Mouse (Mus musculus): ENCODE results near the gene Mdga1. TPM values are rescaled to one million over a fixed set of nuclear protein-coding genes. Genes with fewer than 3 reads are reported as not detected.

Gene Mdga1
- polyA plus RNA-seq, 1 experiment from 2014 or later = 3.3 TPM

DNA sequence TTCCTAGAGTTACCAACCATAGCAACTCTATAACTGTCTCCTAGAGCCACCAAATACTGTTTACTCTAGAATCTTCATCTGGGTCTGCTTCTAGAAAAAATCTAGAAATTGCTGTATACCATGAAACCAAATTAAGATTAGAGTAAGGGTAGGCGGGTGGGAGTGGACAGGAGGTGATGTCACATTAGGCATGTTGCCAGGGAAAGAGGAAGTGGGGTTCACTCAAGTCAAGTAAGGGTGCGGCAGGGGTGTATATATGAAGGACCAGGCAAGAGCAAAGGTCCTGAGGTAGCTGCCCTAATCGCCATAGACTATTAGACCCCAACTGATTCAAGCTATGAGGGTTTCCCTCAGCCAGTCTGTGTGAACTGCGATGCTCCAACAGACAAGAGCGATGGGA lies 69.6 kb downstream of the Mdga1 start:
- no peak overlapping the region for H3K4me2 ChIP-seq (ENCODE audit: low read depth, low read length)
- no peak overlapping the region for H3K27ac ChIP-seq (ENCODE audit: low read length)
- H3K27me3 ChIP-seq (ENCODE audit: control insufficient read depth, insufficient read depth, low read depth, low read length) = no peaks in the 10 kb centered on the region
- 74% methylated on average over 5 of the region's 5 CpGs for WGBS
- ATAC-seq (ENCODE audit: low read depth) = no peak
- H3K36me3 ChIP-seq (ENCODE audit: control insufficient read depth, insufficient read depth, low read length) = no peaks in the 10 kb centered on the region
- no peaks in the 10 kb centered on the region for H3K9me3 ChIP-seq (ENCODE audit: control insufficient read depth, low read length)
- H3K4me3 ChIP-seq (ENCODE audit: low read length) = no peak overlapping the region
- H3K4me1 ChIP-seq (replicated peaks; ENCODE audit: control insufficient read depth, insufficient read depth, low read length) = peaks cover 3% of the 10 kb centered on the region; the same call in 1 of the 2 replicates
- H3K9ac ChIP-seq (ENCODE audit: low read length) = no peak overlapping the region

DNA sequence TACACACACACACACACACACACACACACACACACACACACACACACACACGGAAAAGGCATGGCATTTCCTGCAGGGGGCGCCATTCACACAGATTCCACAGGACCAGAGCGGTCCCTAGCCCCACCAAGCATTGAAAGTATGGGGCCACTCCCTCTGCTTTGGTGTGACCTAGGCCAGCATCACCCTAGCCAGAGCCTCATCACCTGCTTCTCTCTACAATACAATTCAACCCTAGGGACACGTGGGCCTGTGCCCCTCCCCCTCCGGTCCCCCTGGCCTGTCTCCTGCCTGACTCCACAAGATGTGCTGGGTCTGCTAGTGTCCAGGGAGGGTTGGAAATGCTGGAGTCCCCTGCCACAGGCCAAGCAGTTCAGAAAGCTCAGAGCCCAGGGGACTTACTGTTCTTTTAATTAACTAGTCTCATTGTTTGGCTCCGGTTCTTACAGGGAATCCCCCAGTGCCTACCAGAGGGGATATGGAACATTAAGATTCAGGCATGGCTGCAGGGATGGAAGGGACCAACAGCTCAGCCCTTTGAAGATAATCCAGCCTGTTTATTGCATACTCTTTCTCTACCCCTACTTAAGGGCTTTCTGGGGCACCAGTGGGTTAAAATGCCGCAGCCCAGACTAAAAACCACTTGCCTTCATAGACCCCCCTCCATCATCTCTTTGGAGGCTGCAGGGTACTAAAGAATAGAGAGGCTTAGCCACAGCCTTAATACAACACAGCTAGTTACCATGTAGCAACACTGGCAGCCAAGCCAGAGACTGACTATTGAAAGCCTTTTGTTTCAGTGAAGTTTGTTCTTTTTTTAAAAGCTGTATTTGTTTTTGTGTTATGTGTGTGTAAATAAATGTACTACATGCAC lies 73.5 kb downstream of the Mdga1 start:
- H3K4me2 ChIP-seq (ENCODE audit: low read depth, low read length) = no peak overlapping the region
- no peak overlapping the region for H3K4me3 ChIP-seq (ENCODE audit: low read length)
- H3K9ac ChIP-seq (ENCODE audit: low read length) = no peak overlapping the region
- H3K27me3 ChIP-seq (ENCODE audit: control insufficient read depth, insufficient read depth, low read depth, low read length) = no peaks in the 10 kb centered on the region
- no peaks in the 10 kb centered on the region for H3K9me3 ChIP-seq (ENCODE audit: control insufficient read depth, low read length)
- 30% methylated on average over 7 of the region's 7 CpGs for WGBS
- H3K36me3 ChIP-seq (ENCODE audit: control insufficient read depth, insufficient read depth, low read length) = no peaks in the 10 kb centered on the region
- H3K4me1 ChIP-seq (replicated peaks; ENCODE audit: control insufficient read depth, insufficient read depth, low read length) = no peaks in the 10 kb centered on the region
- H3K27ac ChIP-seq (ENCODE audit: low read length) = no peak overlapping the region
- ATAC-seq (ENCODE audit: low read depth) = no peak; the same call in 1 of the 2 replicates

DNA sequence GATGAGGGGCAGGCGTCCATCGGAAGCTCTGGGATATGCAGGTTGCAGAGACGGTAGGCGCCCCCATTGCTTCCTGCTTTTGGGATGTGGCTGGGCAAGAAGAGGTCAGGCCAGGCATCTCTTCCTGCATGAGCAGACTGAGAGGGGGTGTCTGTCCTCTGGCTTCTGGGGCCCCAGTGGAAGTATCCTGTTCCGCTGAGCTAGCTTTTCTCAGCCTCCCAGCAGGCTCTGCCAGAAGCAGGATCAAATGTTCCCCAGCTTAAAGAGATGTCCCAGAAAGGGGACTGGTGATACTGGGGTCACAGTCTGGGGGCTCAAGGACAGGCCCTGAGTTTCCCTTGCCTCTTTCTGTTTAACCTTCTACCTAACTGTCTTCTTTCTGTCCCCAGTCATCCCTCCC lies 74.3 kb downstream of the Mdga1 start:
- no peak overlapping the region for H3K4me3 ChIP-seq (ENCODE audit: low read length)
- H3K9ac ChIP-seq (ENCODE audit: low read length) = no peak overlapping the region
- H3K4me2 ChIP-seq (ENCODE audit: low read depth, low read length) = no peak overlapping the region
- H3K9me3 ChIP-seq (ENCODE audit: control insufficient read depth, low read length) = no peaks in the 10 kb centered on the region
- H3K27me3 ChIP-seq (ENCODE audit: control insufficient read depth, insufficient read depth, low read depth, low read length) = peaks cover 3% of the 10 kb centered on the region; the same call in 1 of the 2 replicates
- no peaks in the 10 kb centered on the region for H3K4me1 ChIP-seq (replicated peaks; ENCODE audit: control insufficient read depth, insufficient read depth, low read length)
- WGBS = 78% methylated on average over 5 of the region's 5 CpGs
- no peak overlapping the region for H3K27ac ChIP-seq (ENCODE audit: low read length)
- H3K36me3 ChIP-seq (ENCODE audit: control insufficient read depth, insufficient read depth, low read length) = no peaks in the 10 kb centered on the region
- no peak for ATAC-seq (ENCODE audit: low read depth)

DNA sequence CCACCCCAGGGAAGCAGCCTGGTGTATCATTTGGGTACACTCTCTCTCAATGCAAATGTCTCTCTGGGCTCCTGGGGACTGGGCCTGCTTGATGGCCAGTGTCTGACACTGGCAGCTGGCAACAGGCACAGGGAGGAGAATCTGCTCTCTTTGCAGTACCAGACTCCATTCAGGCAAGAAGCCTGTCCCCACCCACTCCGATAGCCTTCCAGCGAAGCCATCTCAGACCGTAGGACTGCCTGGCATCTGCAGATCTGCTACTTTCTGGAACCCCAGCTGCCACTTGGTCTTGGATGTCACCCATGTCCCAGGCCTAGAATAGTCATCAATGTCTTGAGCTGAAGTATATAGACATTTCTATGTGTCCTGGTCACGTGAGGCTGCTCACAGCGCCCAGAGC lies 74.9 kb downstream of the Mdga1 start:
- WGBS = 86% methylated on average over 5 of the region's 5 CpGs
- Histone ChIP-seq H3K27me3 (ENCODE audit: control insufficient read depth, insufficient read depth, low read depth, low read length) (peaks cover 8% of the 10 kb centered on the region), H3K9me3 (ENCODE audit: control insufficient read depth, low read length) (no peaks in the 10 kb centered on the region), H3K36me3 (ENCODE audit: control insufficient read depth, insufficient read depth, low read length) (no peaks in the 10 kb centered on the region), H3K4me1 (replicated peaks; ENCODE audit: control insufficient read depth, insufficient read depth, low read length) (no peaks in the 10 kb centered on the region), H3K27ac (ENCODE audit: low read length) (no peak overlapping the region), H3K9ac (ENCODE audit: low read length) (no peak overlapping the region), H3K4me2 (ENCODE audit: low read depth, low read length) (no peak overlapping the region), H3K4me3 (ENCODE audit: low read length) (no peak overlapping the region)
- no peak for ATAC-seq (ENCODE audit: low read depth)

DNA sequence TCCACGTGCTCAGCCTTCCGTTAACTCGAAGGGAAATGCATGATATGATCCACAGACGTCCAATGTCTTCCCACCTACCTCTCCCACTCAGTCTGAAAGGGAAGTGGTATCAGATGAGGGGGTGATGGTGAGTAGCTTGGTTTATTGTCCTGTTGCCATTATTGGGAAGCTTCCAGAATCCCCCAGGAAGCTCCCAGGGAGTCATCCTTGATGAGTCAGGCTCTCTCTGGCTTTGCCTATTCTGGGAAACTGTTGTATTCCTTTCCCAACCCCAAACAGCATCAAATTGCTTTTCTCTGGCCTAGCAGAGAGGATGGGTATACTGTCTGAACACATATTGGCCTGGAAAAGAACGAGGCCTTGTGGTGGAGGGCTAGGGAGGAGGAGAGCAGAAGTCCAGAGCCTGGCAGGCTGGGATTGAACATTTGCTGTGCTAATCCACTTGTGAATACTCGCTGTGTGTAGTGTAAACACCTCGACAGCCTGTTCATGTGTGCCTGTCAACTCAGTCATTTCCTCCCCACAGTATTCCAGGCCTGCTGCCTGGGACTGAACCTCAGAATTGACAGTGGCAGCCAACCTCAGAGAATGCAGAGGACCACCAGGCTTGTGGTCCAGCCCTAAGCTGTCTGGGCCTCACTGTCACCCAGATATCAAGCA lies 79.3 kb downstream of the Mdga1 start:
- Histone ChIP-seq H3K27ac (ENCODE audit: low read length) (no peak overlapping the region), H3K4me3 (ENCODE audit: low read length) (no peak overlapping the region), H3K4me1 (replicated peaks; ENCODE audit: control insufficient read depth, insufficient read depth, low read length) (peaks cover 28% of the 10 kb centered on the region), H3K36me3 (ENCODE audit: control insufficient read depth, insufficient read depth, low read length) (no peaks in the 10 kb centered on the region), H3K4me2 (ENCODE audit: low read depth, low read length) (no peak overlapping the region), H3K9me3 (ENCODE audit: control insufficient read depth, low read length) (no peaks in the 10 kb centered on the region), H3K27me3 (ENCODE audit: control insufficient read depth, insufficient read depth, low read depth, low read length) (peaks cover 34% of the 10 kb centered on the region), H3K9ac (ENCODE audit: low read length) (no peak overlapping the region)
- ATAC-seq (ENCODE audit: low read depth) = no peak
- 58% methylated on average over 7 of the region's 7 CpGs for WGBS

- H3K27ac ChIP-seq (ENCODE audit: low read length) = no peak overlapping the region
These were observed 80.6 kb downstream of the Mdga1 start for GRCm38 (mm10) chr17:29888981-29889980.

GRCm38 (mm10) chr17:29887881-29888826 lies 81.7 kb downstream of the Mdga1 start:
- H3K36me3 ChIP-seq (ENCODE audit: control insufficient read depth, insufficient read depth, low read length) = no peaks in the 10 kb centered on the region
- H3K27ac ChIP-seq (ENCODE audit: low read length) = peak overlapping the region; percentile 76
- H3K4me3 ChIP-seq (ENCODE audit: low read length) = peak overlapping the region; percentile 66
- peaks cover 28% of the 10 kb centered on the region for H3K4me1 ChIP-seq (replicated peaks; ENCODE audit: control insufficient read depth, insufficient read depth, low read length)
- H3K4me2 ChIP-seq (ENCODE audit: low read depth, low read length) = peak overlapping the region; percentile 98
- peak overlapping the region; percentile 72 for H3K9ac ChIP-seq (ENCODE audit: low read length)
- peak; percentile 75 for ATAC-seq (ENCODE audit: low read depth)
- under 1% methylated on average over 68 of the region's 93 CpGs for WGBS
- H3K27me3 ChIP-seq (ENCODE audit: control insufficient read depth, insufficient read depth, low read depth, low read length) = peaks cover 55% of the 10 kb centered on the region
- H3K9me3 ChIP-seq (ENCODE audit: control insufficient read depth, low read length) = no peaks in the 10 kb centered on the region

More at GRCm38 (mm10) chr17:29888981-29889980, 80.6 kb downstream of the Mdga1 start:
- H3K4me2 ChIP-seq (ENCODE audit: low read depth, low read length) = peak overlapping the region; percentile 98
- H3K4me1 ChIP-seq (replicated peaks; ENCODE audit: control insufficient read depth, insufficient read depth, low read length) = peaks cover 28% of the 10 kb centered on the region
- H3K27me3 ChIP-seq (ENCODE audit: control insufficient read depth, insufficient read depth, low read depth, low read length) = peaks cover 45% of the 10 kb centered on the region
- ATAC-seq (ENCODE audit: low read depth) = peak; percentile 43
- H3K9ac ChIP-seq (ENCODE audit: low read length) = peak overlapping the region; percentile 54
- H3K9me3 ChIP-seq (ENCODE audit: control insufficient read depth, low read length) = no peaks in the 10 kb centered on the region
- H3K4me3 ChIP-seq (ENCODE audit: low read length) = peak overlapping the region; percentile 66
- H3K36me3 ChIP-seq (ENCODE audit: control insufficient read depth, insufficient read depth, low read length) = no peaks in the 10 kb centered on the region
- 1% methylated on average over 65 of the region's 67 CpGs for WGBS

GRCm38 (mm10) chr17:29887271-29887880 lies 82.5 kb downstream of the Mdga1 start:
- no peaks in the 10 kb centered on the region for H3K9me3 ChIP-seq (ENCODE audit: control insufficient read depth, low read length)
- H3K4me3 ChIP-seq (ENCODE audit: low read length) = peak overlapping the region; percentile 66
- H3K27me3 ChIP-seq (ENCODE audit: control insufficient read depth, insufficient read depth, low read depth, low read length) = peaks cover 55% of the 10 kb centered on the region
- peak; percentile 46 for ATAC-seq (ENCODE audit: low read depth)
- peak overlapping the region; percentile 72 for H3K9ac ChIP-seq (ENCODE audit: low read length)
- peak overlapping the region; percentile 76 for H3K27ac ChIP-seq (ENCODE audit: low read length)
- H3K4me2 ChIP-seq (ENCODE audit: low read depth, low read length) = peak overlapping the region; percentile 98
- WGBS = under 1% methylated on average over 52 of the region's 57 CpGs
- H3K4me1 ChIP-seq (replicated peaks; ENCODE audit: control insufficient read depth, insufficient read depth, low read length) = peaks cover 28% of the 10 kb centered on the region
- H3K36me3 ChIP-seq (ENCODE audit: control insufficient read depth, insufficient read depth, low read length) = no peaks in the 10 kb centered on the region

Measured in lung, embryonic 16.5 days (tissue).